Mouse (Mus musculus) bone marrow macrophage, adult 2 months (primary cell): ENCODE measurements around the gene 6030468B19Rik. TPM values are rescaled to one million over a fixed set of nuclear protein-coding genes. Genes with fewer than 3 reads are reported as not detected.
"Not testable (repeated sequence)": the region's sequence is repeated elsewhere in the genome, so short reads cannot be mapped to it uniquely, and the experiment has no call there.

Experiments used
- H3K27ac ChIP-seq: 2 replicates; pipeline ENCODE4 v1.5.1; 2012; ENCODE audit warnings: low read depth, low read length; ENCODE audit not compliant: insufficient read depth
- H3K4me1 ChIP-seq: 2 replicates; pipeline ENCODE4 v1.6.1; 2012; ENCODE audit warnings: low read length; ENCODE audit not compliant: control insufficient read depth, insufficient read depth
- H3K4me3 ChIP-seq: 2 replicates; pipeline ENCODE4 v1.5.1; 2012; ENCODE audit warnings: mild to moderate bottlenecking, low read length, moderate library complexity; ENCODE audit not compliant: insufficient read depth
- CTCF ChIP-seq: IDR thresholded peaks from 2 replicates; pipeline ENCODE4 v1.5.1; 2012; ENCODE audit warnings: low read depth, mild to moderate bottlenecking, low read length, moderate library complexity
- POLR2A ChIP-seq: IDR thresholded peaks from 2 replicates; pipeline ENCODE4 v1.6.1; 2012; ENCODE audit warnings: mild to moderate bottlenecking, low read depth, low read length, borderline replicate concordance
- polyA plus RNA-seq: library from polyadenylated mRNA; stranded (reverse); fragments of >200 nt; gene quantifications from 2 replicates; pipeline ENCODE4 v1.2.4, GENCODE M21; 2012; ENCODE audit not compliant: missing spikeins, insufficient read depth, insufficient read length

6030468B19Rik gene
- polyA plus RNA-seq, 1 experiment: not detected

GRCm38 (mm10) chr11:117799174-117799573 lies 1.7 kb downstream of the 6030468B19Rik start:
- Histone ChIP-seq H3K4me1 (peaks cover 24% of the 10 kb centered on the region), H3K4me3 (no peak overlapping the region), H3K27ac (no peak overlapping the region)
- TF ChIP-seq CTCF (no peak), POLR2A (no peak)

- no peak overlapping the region for H3K27ac ChIP-seq
- TF ChIP-seq POLR2A: no peak
- no peak for TF ChIP-seq CTCF
- no peak overlapping the region for H3K4me3 ChIP-seq
- H3K4me1 ChIP-seq: peaks cover 24% of the 10 kb centered on the region
Measured at GRCm38 (mm10) chr11:117800038-117800437, 2.6 kb downstream of the 6030468B19Rik start.

DNA sequence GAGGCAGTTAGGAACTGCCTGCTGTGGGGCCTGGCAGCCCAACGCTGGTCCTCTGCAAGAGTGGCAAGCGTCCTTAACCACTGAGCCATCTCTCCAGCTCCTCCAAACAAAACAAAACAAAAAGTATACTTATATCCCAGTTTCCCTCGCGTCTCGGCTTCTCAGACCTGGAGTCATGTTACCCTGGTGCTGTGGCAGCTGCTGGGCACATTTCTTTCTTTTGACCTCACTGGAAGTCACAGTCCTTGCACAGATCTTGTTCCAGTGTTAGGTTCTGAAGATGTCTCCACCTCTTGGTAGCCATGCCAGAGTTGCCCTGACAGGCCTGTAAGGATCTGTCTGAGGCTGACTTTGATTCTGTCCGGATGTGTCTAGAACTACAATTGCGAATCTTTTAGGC lies 4.2 kb downstream of the 6030468B19Rik start:
- H3K4me1 ChIP-seq: peaks cover 24% of the 10 kb centered on the region
- no peak overlapping the region for H3K4me3 ChIP-seq
- no peak overlapping the region for H3K27ac ChIP-seq
- TF ChIP-seq CTCF (no peak), POLR2A (no peak)

GRCm38 (mm10) chr11:117803166-117803688 lies 5.8 kb downstream of the 6030468B19Rik start:
- H3K4me1 ChIP-seq: peaks cover 21% of the 10 kb centered on the region
- TF ChIP-seq POLR2A: no peak
- TF ChIP-seq CTCF: no peak
- H3K27ac ChIP-seq: peak overlapping the region; percentile 49
- H3K4me3 ChIP-seq: no peak overlapping the region

GRCm38 (mm10) chr11:117806781-117807180 lies 9.3 kb downstream of the 6030468B19Rik start:
- TF ChIP-seq CTCF (no peak), POLR2A (no peak)
- H3K4me3 ChIP-seq: no peak overlapping the region
- H3K27ac ChIP-seq: no peak overlapping the region
- peaks cover 26% of the 10 kb centered on the region for H3K4me1 ChIP-seq

DNA sequence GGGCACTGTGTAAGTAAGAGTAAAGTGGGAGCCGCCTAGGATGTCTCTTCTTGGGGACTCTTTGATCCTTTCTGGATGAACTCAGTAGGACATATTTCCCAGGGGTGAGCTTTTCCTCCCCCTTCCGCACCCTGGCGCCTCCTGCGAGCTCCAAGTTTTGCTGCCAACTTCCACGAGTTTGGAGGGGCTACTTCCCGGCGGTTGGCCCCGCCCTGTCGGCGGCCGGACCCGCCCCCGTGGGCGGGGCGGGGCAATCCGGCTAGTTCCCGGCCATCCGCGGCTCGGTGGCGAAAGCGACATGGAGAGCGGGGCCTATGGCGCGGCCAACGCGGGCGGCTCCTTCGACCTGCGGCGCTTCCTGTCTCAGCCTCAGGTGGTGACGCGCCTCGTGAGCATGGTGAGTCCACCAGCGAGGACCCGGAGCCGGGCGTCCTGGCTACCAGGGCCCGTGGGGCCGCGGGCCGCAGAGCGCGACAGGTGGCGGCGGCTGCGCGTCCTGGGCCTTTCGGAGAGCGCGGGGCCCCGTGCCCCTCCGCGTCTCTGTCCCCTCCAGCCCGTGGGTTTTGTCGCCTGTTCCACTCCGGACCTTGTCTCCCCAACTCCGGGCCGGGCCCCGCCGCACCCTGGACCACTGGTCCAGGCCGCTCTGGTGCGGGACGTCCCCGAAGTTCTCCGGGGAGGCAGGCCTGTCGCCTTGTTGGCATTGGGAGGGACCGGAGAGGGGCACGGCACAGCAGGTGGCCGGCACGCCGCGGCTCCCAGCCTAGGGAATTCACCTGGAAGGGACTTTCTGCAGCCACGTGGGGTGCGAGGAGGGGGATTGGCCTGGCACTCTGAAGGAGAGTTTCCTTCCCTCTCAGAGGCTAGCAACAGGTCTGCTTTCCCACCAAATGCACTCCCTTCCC lies 12.2 kb downstream of the 6030468B19Rik start, which contains the start of the genes Gm20708 and Syngr2:
Gm20708 (plus strand) TSS at position 262 of the 905 bp plus-strand sequence.
Syngr2 (plus strand) TSS at position 262 of the 905 bp plus-strand sequence.
- Histone ChIP-seq H3K27ac (peak within 1 kb of the TSS; percentile 74), H3K4me3 (peak within 1 kb of the TSS; percentile 79), H3K4me1 (peaks cover 18% of the 10 kb centered on the region)
- TF ChIP-seq CTCF (no peak), POLR2A (no peak)

DNA sequence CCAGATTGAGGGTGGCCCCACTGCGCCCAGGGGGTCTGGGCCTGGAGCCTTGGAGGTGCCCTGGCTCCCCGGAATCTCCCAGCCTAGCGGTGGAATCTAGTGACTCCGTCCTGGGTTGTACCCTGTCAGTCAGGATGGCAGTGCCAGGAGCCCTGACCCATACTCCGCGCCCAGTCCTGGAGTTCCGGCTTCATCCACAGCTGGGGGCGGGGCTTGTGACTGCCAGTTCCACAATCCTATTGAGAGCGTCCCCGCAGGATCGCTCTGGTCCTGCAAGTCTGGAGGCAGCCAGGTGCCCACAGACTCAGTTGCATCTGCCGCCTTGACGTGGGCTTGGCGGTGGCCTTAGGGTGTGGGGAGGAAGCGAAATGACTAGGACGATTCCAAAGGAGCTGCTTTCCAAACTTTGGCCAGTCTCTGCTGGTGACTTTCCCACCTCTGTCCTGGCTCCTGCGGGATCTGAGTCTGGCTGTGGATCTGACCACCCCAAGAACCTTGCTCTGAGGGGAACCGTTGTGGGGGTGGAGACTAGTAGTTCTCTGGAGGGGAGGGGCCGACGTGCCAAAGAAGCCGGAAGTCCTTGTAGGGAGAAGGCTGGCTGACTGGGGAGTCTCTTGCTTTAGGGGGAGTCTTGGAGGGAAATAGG lies 13.1 kb downstream of the 6030468B19Rik start:
- peaks cover 18% of the 10 kb centered on the region for H3K4me1 ChIP-seq
- H3K4me3 ChIP-seq: peak overlapping the region; percentile 79
- TF ChIP-seq CTCF (no peak), POLR2A (no peak)
- H3K27ac ChIP-seq: peak overlapping the region; percentile 74

GRCm38 (mm10) chr11:117813867-117814266 lies 16.4 kb downstream of the 6030468B19Rik start:
- Histone ChIP-seq H3K4me3 (no peak overlapping the region), H3K27ac (no peak overlapping the region), H3K4me1 (peaks cover 18% of the 10 kb centered on the region)
- TF ChIP-seq POLR2A: no peak
- no peak for TF ChIP-seq CTCF

GRCm38 (mm10) chr11:117814704-117815366 lies 17.4 kb downstream of the 6030468B19Rik start:
- H3K4me1 ChIP-seq: peaks cover 13% of the 10 kb centered on the region
- TF ChIP-seq CTCF: no peak
- no peak for TF ChIP-seq POLR2A
- H3K4me3 ChIP-seq: no peak overlapping the region
- no peak overlapping the region for H3K27ac ChIP-seq

DNA sequence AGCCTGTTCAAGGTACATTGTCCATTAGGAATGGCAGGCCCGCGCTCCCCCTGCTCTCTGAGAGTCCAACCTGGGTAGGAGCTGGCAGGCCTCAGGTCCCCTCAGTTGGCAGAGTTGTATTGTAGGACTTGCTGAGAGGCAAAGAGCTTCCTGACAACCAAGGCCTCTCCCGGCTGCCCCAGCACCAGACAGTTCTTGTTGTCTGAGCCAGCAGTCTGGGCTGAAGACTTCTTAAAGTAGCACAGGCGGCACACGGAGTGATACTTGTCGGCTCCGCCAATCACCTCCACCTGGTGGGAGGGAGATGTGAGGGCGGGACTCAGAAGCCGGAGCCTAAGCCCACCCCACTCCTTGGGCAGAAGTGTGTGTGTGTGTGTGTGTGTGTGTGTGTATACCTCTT lies 18.4 kb downstream of the 6030468B19Rik start:
- H3K4me3 ChIP-seq, H3K27ac ChIP-seq: not testable (repeated sequence)
- peaks cover 14% of the 10 kb centered on the region for H3K4me1 ChIP-seq
